Mouse (Mus musculus) embryonic facial prominence, embryonic 15.5 days (tissue): Measurements from ENCODE around the gene Zfp599. TPM values are rescaled to one million over a fixed set of nuclear protein-coding genes. Genes with fewer than 3 reads are reported as not detected.
A peak's percentile ranks its signal among the peaks of the same experiment; 100 is the strongest.
"Not testable (repeated sequence)": the region's sequence is repeated elsewhere in the genome, so short reads cannot be mapped to it uniquely, and the experiment has no call there.

Experiments used
- ATAC-seq: fragments of 200-750 bp; cut with Nextera tagmentation; 2 replicates; pipeline ENCODE4 v1.8.0; 2017; ENCODE audit warnings: low read depth, moderate TSS enrichment; ENCODE audit not compliant: insufficient number of reproducible peaks, low FRiP score, low TSS enrichment
- H3K27ac ChIP-seq: fragments of 300-500 bp; sonication (generic); replicated peaks from 2 replicates; pipeline ENCODE4 v1.5.1; 2015; ENCODE audit warnings: mild to moderate bottlenecking, inconsistent platforms
- H3K27me3 ChIP-seq: fragments of 300-500 bp; sonication (generic); 2 replicates; pipeline ENCODE4 v1.6.1; 2015; ENCODE audit warnings: inconsistent platforms
- H3K36me3 ChIP-seq: fragments of 300-500 bp; sonication (generic); 2 replicates; pipeline ENCODE4 v1.6.1; 2015; ENCODE audit warnings: mild to moderate bottlenecking, inconsistent platforms
- H3K4me1 ChIP-seq: fragments of 300-500 bp; sonication (generic); 2 replicates; pipeline ENCODE4 v1.6.1; 2015; ENCODE audit warnings: inconsistent platforms
- H3K4me2 ChIP-seq: fragments of 300-500 bp; sonication (generic); replicated peaks from 2 replicates; pipeline ENCODE4 v1.6.1; 2015; ENCODE audit warnings: mild to moderate bottlenecking, inconsistent platforms
- H3K4me3 ChIP-seq: fragments of 300-500 bp; sonication (generic); replicated peaks from 2 replicates; pipeline ENCODE4 v1.5.1; 2015; ENCODE audit warnings: mild to moderate bottlenecking, inconsistent platforms
- H3K9ac ChIP-seq: fragments of 300-500 bp; sonication (generic); 2 replicates; pipeline ENCODE4 v1.6.1; 2015; ENCODE audit warnings: inconsistent platforms
- H3K9me3 ChIP-seq: fragments of 300-500 bp; sonication (generic); replicated peaks from 2 replicates; pipeline ENCODE4 v1.6.1; 2016; ENCODE audit warnings: inconsistent platforms
- WGBS: fragments of 180-500 bp; shearing (Covaris S2); methylation state at CpG from one replicate; pipeline ENCODE4 v1.1.7; 2015; 5-methylcytosine and 5-hydroxymethylcytosine counted together
- polyA plus RNA-seq: library from polyadenylated mRNA; unstranded; fragments of >200 nt; fragmentation: Nextera tagmentation; extraction: Ambion mirVana; gene quantifications from 2 replicates; pipeline ENCODE4 v1.2.1, GENCODE M21; 2015

Gene Zfp599
- 3.8 and 4.1 TPM in 2 replicates for polyA plus RNA-seq

- Histone ChIP-seq H3K9me3 (peaks cover 6% of the 10 kb centered on the region; the same call in 1 of the 2 replicates), H3K4me2 (peak within 1 kb of the TSS; percentile 59), H3K36me3 (peaks cover 15% of the 10 kb centered on the region), H3K4me3 (peak within 1 kb of the TSS; percentile 61), H3K9ac (peak within 1 kb of the TSS; percentile 37), H3K27ac (no peak within 1 kb of the TSS), H3K27me3 (no peaks in the 10 kb centered on the region), H3K4me1 (0 out of 2 replicates have a peak, but pooled peaks cover 5% of the 10 kb centered on the region)
- ATAC-seq, result peak; percentile 89
- WGBS, result 2% methylated on average over 35 of the region's 35 CpGs
These were observed at the start of gene Zfp599 for GRCm38 (mm10) chr9:22259184-22260091. Gene Zfp599 (minus strand): TSS chr9:22259895.

- Histone ChIP-seq H3K27ac (0 out of 2 replicates have a peak overlapping the region, but pooled peaks have one; percentile 8), H3K36me3 (peaks cover 16% of the 10 kb centered on the region), H3K4me3 (peak overlapping the region; percentile 95), H3K4me2 (peak overlapping the region; percentile 77)
- H3K4me1 ChIP-seq, H3K27me3 ChIP-seq, ATAC-seq, H3K9ac ChIP-seq, H3K9me3 ChIP-seq: not testable (repeated sequence)
- 14% methylated on average over 9 of the region's 9 CpGs for WGBS
These were observed 48.2 kb upstream of the Zfp599 start for GRCm38 (mm10) chr9:22307920-22308262.

GRCm38 (mm10) chr9:22307156-22307919 is 47.6 kb upstream of the Zfp599 start, which contains the start of gene Zfp810:
Gene Zfp810 (minus strand): TSS chr9:22307648.
- H3K4me1 ChIP-seq, result peaks cover 8% of the 10 kb centered on the region
- peak within 1 kb of the TSS; percentile 77 for H3K4me2 ChIP-seq
- H3K9me3 ChIP-seq, result no peaks in the 10 kb centered on the region
- peak within 1 kb of the TSS; percentile 95 for H3K4me3 ChIP-seq
- H3K27me3 ChIP-seq, result no peaks in the 10 kb centered on the region
- WGBS, result under 1% methylated on average over 56 of the region's 56 CpGs
- H3K27ac ChIP-seq, result peak within 1 kb of the TSS; percentile 74
- H3K9ac ChIP-seq, result peak within 1 kb of the TSS; percentile 94
- ATAC-seq, result peak; percentile 94
- peaks cover 22% of the 10 kb centered on the region for H3K36me3 ChIP-seq

- Histone ChIP-seq H3K9me3 (no peaks in the 10 kb centered on the region), H3K4me1 (peaks cover 8% of the 10 kb centered on the region), H3K4me3 (peak overlapping the region; percentile 95), H3K9ac (peak overlapping the region; percentile 94), H3K27me3 (no peaks in the 10 kb centered on the region), H3K4me2 (peak overlapping the region; percentile 77), H3K27ac (no peak overlapping the region; the same call in 1 of the 2 replicates), H3K36me3 (peaks cover 26% of the 10 kb centered on the region)
- no peak for ATAC-seq
- WGBS, result 13% methylated on average over 6 of the region's 6 CpGs
These were observed 47.0 kb upstream of the Zfp599 start for GRCm38 (mm10) chr9:22306726-22307125.

- no peak overlapping the region for H3K27ac ChIP-seq
- 93% methylated on average over 1 of the region's 1 CpGs for WGBS
- no peak for ATAC-seq
- no peak overlapping the region for H3K4me3 ChIP-seq
- H3K9ac ChIP-seq, result no peak overlapping the region
- H3K27me3 ChIP-seq, result no peaks in the 10 kb centered on the region
- no peaks in the 10 kb centered on the region for H3K9me3 ChIP-seq
- peaks cover 8% of the 10 kb centered on the region for H3K4me1 ChIP-seq
- peaks cover 63% of the 10 kb centered on the region for H3K36me3 ChIP-seq
- no peak overlapping the region for H3K4me2 ChIP-seq
These were observed 42.5 kb upstream of the Zfp599 start for GRCm38 (mm10) chr9:22302199-22302598.

GRCm38 (mm10) chr9:22278733-22279132 is 19.0 kb upstream of the Zfp599 start:
- H3K4me2 ChIP-seq, result no peak overlapping the region
- H3K27me3 ChIP-seq, result no peaks in the 10 kb centered on the region
- no peak overlapping the region for H3K27ac ChIP-seq
- no peak for ATAC-seq
- 94% methylated on average over 4 of the region's 4 CpGs for WGBS
- peaks cover 81% of the 10 kb centered on the region for H3K36me3 ChIP-seq
- H3K4me1 ChIP-seq, result no peaks in the 10 kb centered on the region
- H3K4me3 ChIP-seq, result no peak overlapping the region
- peaks cover 59% of the 10 kb centered on the region for H3K9me3 ChIP-seq
- H3K9ac ChIP-seq, result no peak overlapping the region

- Histone ChIP-seq H3K4me1 (no peaks in the 10 kb centered on the region), H3K27ac (no peak overlapping the region), H3K9me3 (peaks cover 4% of the 10 kb centered on the region; the same call in 1 of the 2 replicates), H3K4me3 (no peak overlapping the region), H3K36me3 (peaks cover 6% of the 10 kb centered on the region; the same call in 1 of the 2 replicates), H3K9ac (no peak overlapping the region), H3K4me2 (no peak overlapping the region), H3K27me3 (no peaks in the 10 kb centered on the region)
- ATAC-seq, result no peak
- 88% methylated on average over 1 of the region's 1 CpGs for WGBS
These were observed 9.2 kb upstream of the Zfp599 start for GRCm38 (mm10) chr9:22268886-22269285.

- no peak for ATAC-seq
- Histone ChIP-seq H3K4me1 (0 out of 2 replicates have a peak, but pooled peaks cover 5% of the 10 kb centered on the region), H3K36me3 (no peaks in the 10 kb centered on the region), H3K4me3 (no peak overlapping the region), H3K4me2 (no peak overlapping the region), H3K9me3 (no peaks in the 10 kb centered on the region), H3K27me3 (no peaks in the 10 kb centered on the region), H3K27ac (no peak overlapping the region), H3K9ac (no peak overlapping the region)
- 87% methylated on average over 10 of the region's 10 CpGs for WGBS
These were observed 2.9 kb upstream of the Zfp599 start for GRCm38 (mm10) chr9:22262611-22263010.

GRCm38 (mm10) chr9:22261594-22261993 is 1.9 kb upstream of the Zfp599 start:
- no peaks in the 10 kb centered on the region for H3K27me3 ChIP-seq
- 74% methylated on average over 1 of the region's 1 CpGs for WGBS

GRCm38 (mm10) chr9:22260092-22260422 is 362 bp upstream of the Zfp599 start:
- peaks cover 6% of the 10 kb centered on the region; the same call in 1 of the 2 replicates for H3K9me3 ChIP-seq
- H3K4me1 ChIP-seq, result 0 out of 2 replicates have a peak, but pooled peaks cover 5% of the 10 kb centered on the region
- peak overlapping the region; percentile 61 for H3K4me3 ChIP-seq
- H3K9ac ChIP-seq, result no peak overlapping the region
- H3K4me2 ChIP-seq, result peak overlapping the region; percentile 59
- WGBS, result 23% methylated on average over 3 of the region's 3 CpGs
- no peak overlapping the region for H3K27ac ChIP-seq
- H3K36me3 ChIP-seq, result peaks cover 13% of the 10 kb centered on the region
- no peaks in the 10 kb centered on the region for H3K27me3 ChIP-seq
- ATAC-seq, result no peak

More at GRCm38 (mm10) chr9:22261594-22261993, 1.9 kb upstream of the Zfp599 start:
- Histone ChIP-seq H3K4me1 (0 out of 2 replicates have a peak, but pooled peaks cover 5% of the 10 kb centered on the region), H3K36me3 (no peaks in the 10 kb centered on the region), H3K27ac (no peak overlapping the region), H3K4me2 (no peak overlapping the region), H3K9me3 (no peaks in the 10 kb centered on the region), H3K4me3 (no peak overlapping the region), H3K9ac (no peak overlapping the region)
- no peak for ATAC-seq

- Histone ChIP-seq H3K4me2 (peak overlapping the region; percentile 59), H3K27me3 (no peaks in the 10 kb centered on the region), H3K4me1 (0 out of 2 replicates have a peak, but pooled peaks cover 5% of the 10 kb centered on the region), H3K36me3 (peaks cover 21% of the 10 kb centered on the region), H3K27ac (no peak overlapping the region), H3K4me3 (peak overlapping the region; percentile 61), H3K9ac (no peak overlapping the region), H3K9me3 (peaks cover 6% of the 10 kb centered on the region; the same call in 1 of the 2 replicates)
- ATAC-seq, result no peak
- WGBS, result 83% methylated on average over 8 of the region's 8 CpGs
These were observed 911 bp downstream of the Zfp599 start for GRCm38 (mm10) chr9:22258784-22259183.
